Mouse (Mus musculus) kidney, adult 10 weeks (tissue): ENCODE measurements around the gene Aox1. TPM values are rescaled to one million over a fixed set of nuclear protein-coding genes. Genes with fewer than 3 reads are reported as not detected.

Source experiments
- polyA plus RNA-seq: library from polyadenylated mRNA; stranded (reverse); fragments of 350-450 nt; fragmentation: Illumina TruSeq; extraction: RNeasy Lipid Tissue Mini Kit (QIAGEN cat#74804); gene quantifications from one replicate; pipeline ENCODE4 v1.2.3, GENCODE M21; 2014; ENCODE audit warnings: low read depth, low replicate concordance

Aox1 gene
- 0.32 TPM for polyA plus RNA-seq

DNA sequence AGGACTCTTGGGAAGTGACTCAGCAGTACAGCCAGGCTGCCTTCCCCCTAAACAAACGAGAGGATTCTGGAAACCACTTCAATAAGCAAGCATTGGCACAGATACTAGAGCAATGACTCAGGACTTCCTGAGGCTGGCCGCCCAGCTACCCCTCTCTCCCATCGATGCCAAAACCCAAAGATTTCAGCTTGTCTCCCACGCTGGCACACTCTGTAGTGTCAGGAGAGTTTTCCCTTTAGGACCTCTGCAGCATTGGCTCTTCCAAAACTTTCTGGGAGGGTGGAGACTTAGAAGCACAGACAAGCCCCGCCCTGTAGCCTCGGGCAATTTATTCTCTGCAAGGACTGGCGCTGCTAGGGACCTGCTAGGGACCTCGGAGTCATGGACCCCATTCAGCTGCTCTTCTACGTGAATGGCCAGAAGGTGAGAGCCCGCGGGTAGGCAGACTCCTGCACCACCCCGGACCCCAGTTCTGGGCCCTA is at the start of gene Aox1:
TSS of gene Aox1 (plus strand) at position 296 of the 482 bp plus-strand sequence.

DNA sequence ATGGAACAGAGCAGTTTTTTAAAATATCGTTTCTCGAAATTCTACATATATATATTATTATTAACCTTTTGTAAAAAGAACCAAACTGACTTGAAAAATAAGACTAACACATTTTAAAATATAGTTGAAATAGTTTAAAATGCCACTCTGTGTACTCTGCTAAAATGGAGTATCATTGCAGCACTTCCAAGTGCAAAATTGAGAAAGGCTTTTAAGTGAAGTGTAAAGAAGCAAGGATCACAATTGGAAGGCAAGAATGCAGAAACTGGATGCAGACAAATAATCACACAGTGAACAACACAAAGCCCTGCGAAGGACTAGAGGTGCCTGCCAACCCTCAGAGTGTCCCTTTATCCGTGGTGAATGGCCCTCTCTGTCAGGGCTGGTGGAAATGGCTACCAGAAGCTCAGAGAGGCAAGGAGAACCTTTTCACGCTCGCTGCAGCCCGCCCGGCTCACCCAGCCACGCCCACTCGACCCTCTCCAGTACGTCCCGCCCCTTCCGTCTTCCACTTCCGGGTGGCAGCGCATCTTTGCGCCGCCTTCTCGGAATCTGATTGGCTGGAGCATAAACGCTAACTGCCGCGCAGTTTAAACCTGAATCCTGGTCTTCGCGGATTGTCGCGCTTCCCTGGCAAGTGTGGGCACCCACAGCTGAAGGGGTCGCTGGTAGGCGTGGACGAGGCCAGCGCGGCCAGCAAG is 34.1 kb upstream of the Aox1 start, which contains the start of gene Sgo2a:
TSS of gene Sgo2a (plus strand) at position 540 of the 701 bp plus-strand sequence.

DNA sequence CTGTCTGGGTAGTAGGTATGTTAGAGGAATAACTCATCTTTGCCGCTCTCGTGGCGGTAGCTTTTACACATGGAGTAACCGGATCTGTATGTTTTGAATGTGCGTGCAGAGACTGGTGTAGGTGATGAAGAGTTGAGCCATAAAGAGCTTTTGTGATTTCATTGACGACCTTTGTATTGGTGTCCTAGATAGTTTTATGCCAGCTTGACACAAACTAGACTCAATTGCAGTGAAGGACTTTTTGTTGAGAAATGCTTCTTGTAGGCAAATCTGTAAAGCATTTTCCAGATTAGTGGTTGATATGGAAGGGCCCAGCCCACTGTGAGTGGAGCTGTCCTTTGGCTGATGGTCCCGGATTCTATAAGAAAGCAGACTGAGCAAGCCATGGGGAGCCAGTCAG is 10.9 kb upstream of the Aox1 start, which contains the start of gene Kctd18:
TSS of gene Kctd18 (minus strand) at position 101 of the 400 bp plus-strand sequence.

DNA sequence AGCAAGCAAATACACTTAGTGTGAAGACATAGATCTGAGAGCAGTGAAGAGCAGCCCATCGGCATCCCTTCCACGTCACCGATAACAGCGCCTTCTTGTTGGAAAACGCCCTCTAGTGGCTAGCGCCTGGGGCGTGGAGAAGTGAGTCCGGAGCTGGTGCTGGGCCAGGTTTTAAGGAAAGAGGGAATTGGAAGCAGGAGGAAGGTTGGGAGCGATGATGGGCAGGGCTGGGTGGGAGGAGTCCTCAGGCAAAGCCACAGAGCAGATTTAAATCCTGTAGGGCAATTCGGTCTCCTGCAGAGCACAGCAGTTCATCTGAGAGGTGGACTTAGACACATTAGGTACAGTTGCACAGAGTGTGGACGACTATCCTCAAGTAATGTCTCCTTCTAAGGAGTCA is 83.1 kb downstream of the Aox1 start, which contains the start of gene Aox3:
TSS of gene Aox3 (plus strand) at position 251 of the 400 bp plus-strand sequence.

Other genes starting within 250 kb of the Aox1 start
- gene Sgo2a, start 34.0 kb upstream of the Aox1 start, polyA plus RNA-seq: 0.69 TPM
- gene Kctd18, start 11.0 kb upstream of the Aox1 start, polyA plus RNA-seq: 16.3 TPM
- 1.2 TPM for gene Aox3, start 83.2 kb downstream of the Aox1 start, polyA plus RNA-seq
- not detected for gene Aox4, start 180.5 kb downstream of the Aox1 start, polyA plus RNA-seq
- gene Aox2, start 248.4 kb downstream of the Aox1 start, polyA plus RNA-seq: 0.24 TPM